14 mouse cellular contexts compared by ENCODE assay signal in the genomic region with DNA sequence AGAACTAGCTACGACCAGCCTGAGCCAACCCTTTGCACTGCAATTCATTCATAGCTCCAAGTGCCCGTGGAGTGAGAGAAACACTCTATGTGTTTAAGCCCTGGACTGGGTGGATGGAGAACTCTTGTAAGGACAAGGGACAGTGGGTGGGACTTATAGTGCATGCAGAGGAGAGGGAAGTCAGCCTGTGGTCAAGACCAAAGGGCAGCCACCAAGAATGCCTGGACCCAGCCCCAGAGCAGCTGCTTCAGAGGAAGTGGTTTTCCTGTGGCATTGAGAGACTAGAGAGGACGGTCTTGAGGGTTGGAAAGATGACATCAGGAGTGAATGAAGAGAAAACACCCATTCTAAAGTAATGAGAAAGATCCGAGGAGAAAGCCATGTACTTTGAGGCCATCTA. TPM values are rescaled to one million over a fixed set of nuclear protein-coding genes. Genes with fewer than 3 reads are reported as not detected.
DNase-seq lines count a peak whose midpoint lies in the region; ATAC-seq and TF ChIP-seq lines count a peak whose summit lies in the region.
"Had no signal": no experiment of that assay in that cellular context is flagged by ENCODE, and none has a peak within 500 bp of the region (broad histone marks: within the 10 kb centered on the region; RNA-seq: fewer than 3 reads in every experiment).

No protein-coding gene starts in this region.

- H3K36me3 ChIP-seq in G1E (replicated peaks) = peaks cover 25% of the 10 kb centered on the region
- H3K36me3 ChIP-seq in kidney, postnatal 0 days (ENCODE audit: insufficient read depth, low read length) = no peaks in the 10 kb centered on the region
- no peaks in the 10 kb centered on the region for H3K36me3 ChIP-seq in forebrain, embryonic 15.5 days
- H3K36me3 ChIP-seq in forebrain, embryonic 13.5 days (ENCODE audit: poor library complexity, severe bottlenecking) = no peaks in the 10 kb centered on the region
- no peaks in the 10 kb centered on the region for H3K36me3 ChIP-seq in limb, embryonic 10.5 days
- H3K36me3 ChIP-seq: limb, embryonic 12.5 days had no signal

- peaks cover under 1% of the 10 kb centered on the region; the same call in 1 of the 2 replicates for H3K27me3 ChIP-seq in G1E (ENCODE audit: insufficient read depth, low read length)
- H3K27me3 ChIP-seq in kidney, postnatal 0 days (ENCODE audit: insufficient read depth, low read length) = peaks cover 4% of the 10 kb centered on the region; the same call in 1 of the 2 replicates
- peaks cover 11% of the 10 kb centered on the region for H3K27me3 ChIP-seq in forebrain, embryonic 15.5 days
- peaks cover 21% of the 10 kb centered on the region for H3K27me3 ChIP-seq in forebrain, embryonic 13.5 days
- H3K27me3 ChIP-seq in limb, embryonic 10.5 days (ENCODE audit: low read depth, poor library complexity, severe bottlenecking) = peaks cover 24% of the 10 kb centered on the region

- H3K9ac ChIP-seq in kidney, postnatal 0 days (ENCODE audit: low read depth, low read length) = no peak overlapping the region
- H3K9ac ChIP-seq in forebrain, embryonic 15.5 days (replicated peaks) = no peak overlapping the region
- H3K9ac ChIP-seq in forebrain, embryonic 13.5 days = no peak overlapping the region
- H3K9ac ChIP-seq: limb, embryonic 12.5 days had no signal

- peak; percentile 36 for DNase-seq in heart, adult 8-10 months (ENCODE audit: low spot score)
- DNase-seq in heart, postnatal 10 days = no peak
- no peak for DNase-seq in G1E (ENCODE audit: low spot score)
- DNase-seq in kidney, postnatal 0 days (ENCODE audit: low spot score) = peak; percentile 12
- DNase-seq in lung, postnatal 4 days = peak; percentile 47 to 61
- no peak for DNase-seq in limb, embryonic 10.5 days (ENCODE audit: low spot score)
- DNase-seq: right cerebral cortex, postnatal 4 days had no signal

- H3K4me1 ChIP-seq in G1E (ENCODE audit: insufficient read depth, low read depth, low read length) = peaks cover 56% of the 10 kb centered on the region
- peaks cover 4% of the 10 kb centered on the region; the same call in 1 of the 2 replicates for H3K4me1 ChIP-seq in kidney, postnatal 0 days (replicated peaks; ENCODE audit: insufficient read depth, low read length)
- H3K4me1 ChIP-seq in forebrain, embryonic 15.5 days = peaks cover 3% of the 10 kb centered on the region
- H3K4me1 ChIP-seq in forebrain, embryonic 13.5 days = peaks cover 5% of the 10 kb centered on the region
- H3K4me1 ChIP-seq in limb, embryonic 10.5 days = peaks cover 3% of the 10 kb centered on the region

- no peak overlapping the region for H3K27ac ChIP-seq in kidney, postnatal 0 days
- no peak overlapping the region for H3K27ac ChIP-seq in forebrain, embryonic 15.5 days (replicated peaks)
- H3K27ac ChIP-seq in forebrain, embryonic 13.5 days = no peak overlapping the region
- no peak overlapping the region for H3K27ac ChIP-seq in limb, embryonic 10.5 days
- H3K27ac ChIP-seq: limb, embryonic 12.5 days had no signal

- TF ChIP-seq CTCF in G1E (IDR thresholded peaks at IDR 0.05; ENCODE audit: low read depth, low read length) = no peak
- no peak for TF ChIP-seq CTCF in kidney, postnatal 0 days (IDR thresholded peaks at IDR 0.05; ENCODE audit: low read depth)

- peak; percentile 24 for ATAC-seq in G1E (ENCODE audit: extremely low read depth, insufficient number of reproducible peaks, low FRiP score, poor library complexity, severe bottlenecking)
- no peak for ATAC-seq in kidney, postnatal 0 days (replicated peaks; ENCODE audit: low FRiP score, low read depth)
- no peak for ATAC-seq in forebrain, embryonic 15.5 days (replicated peaks)
- no peak for ATAC-seq in forebrain, embryonic 13.5 days
- ATAC-seq: inflammation-experienced regulatory T-cells, adult 6 months had no signal

- no peak overlapping the region; the same call in 1 of the 2 replicates for H3K4me3 ChIP-seq in G1E (ENCODE audit: low read depth, low read length)
- H3K4me3 ChIP-seq in kidney, postnatal 0 days (replicated peaks; ENCODE audit: low read depth, low read length) = no peak overlapping the region
- no peak overlapping the region for H3K4me3 ChIP-seq in forebrain, embryonic 15.5 days
- H3K4me3 ChIP-seq in forebrain, embryonic 13.5 days = no peak overlapping the region
- H3K4me3 ChIP-seq in limb, embryonic 10.5 days = no peak overlapping the region
- H3K4me3 ChIP-seq: limb, embryonic 12.5 days had no signal

- WGBS in kidney, postnatal 0 days = 78% methylated on average over 4 of the region's 4 CpGs
- whole genome bisulfite sequencing in forebrain, embryonic 15.5 days = 77% methylated on average over 4 of the region's 4 CpGs
- WGBS in forebrain, embryonic 13.5 days = 78% methylated on average over 4 of the region's 4 CpGs
- WGBS in limb, embryonic 10.5 days = 85% methylated on average over 4 of the region's 4 CpGs

- intact Hi-C loops in heart, postnatal 10 days (cut with DNase I) = no loop called here

- H3K9me3 ChIP-seq in G1E (replicated peaks) = no peaks in the 10 kb centered on the region
- H3K9me3 ChIP-seq in kidney, postnatal 0 days (replicated peaks; ENCODE audit: low read length) = no peaks in the 10 kb centered on the region
- H3K9me3 ChIP-seq in forebrain, embryonic 15.5 days = no peaks in the 10 kb centered on the region
- H3K9me3 ChIP-seq in forebrain, embryonic 13.5 days (replicated peaks) = no peaks in the 10 kb centered on the region
- no peaks in the 10 kb centered on the region for H3K9me3 ChIP-seq in limb, embryonic 10.5 days (replicated peaks)
- H3K9me3 ChIP-seq: limb, embryonic 12.5 days had no signal

- H3K4me2 ChIP-seq in kidney, postnatal 0 days (ENCODE audit: low read length) = no peak overlapping the region
- no peak overlapping the region for H3K4me2 ChIP-seq in forebrain, embryonic 15.5 days (replicated peaks)
- H3K4me2 ChIP-seq in forebrain, embryonic 13.5 days = no peak overlapping the region
- H3K4me2 ChIP-seq: limb, embryonic 12.5 days had no signal

RNA-seq across cellular contexts. Expression of gene Alox5, which starts 5.2 kb away (rescaled TPM):
- 10 to 100 TPM; 10.2 to 18.7 (median 14.2) TPM for total RNA-seq in heart, adult 8-10 months (2022)
- 1 to 10 TPM; 4.3 to 4.6 TPM for total RNA-seq in heart, postnatal 10 days (2021)
- total RNA-seq in G1E (2014; fragmentation: Nextera tagmentation) (73.4 and 102 TPM in 2 replicates), G1E (2017) (87.0 and 92.5 TPM in 2 replicates)
- 22.3 and 24.0 TPM in 2 replicates for polyA plus RNA-seq in G1E (2012)
- polyA plus RNA-seq in kidney, postnatal 0 days (2015; fragmentation: Nextera tagmentation; extraction: Ambion mirVana) = 0.46 and 0.56 TPM in 2 replicates
- polyA plus RNA-seq in forebrain, embryonic 15.5 days (2015; fragmentation: Nextera tagmentation; extraction: Ambion mirVana) = 0.34 and 0.70 TPM in 2 replicates
- polyA plus RNA-seq in forebrain, embryonic 13.5 days (2015; fragmentation: Nextera tagmentation; extraction: Ambion mirVana) = 0.17 and 0.82 TPM in 2 replicates
- polyA plus RNA-seq in limb, embryonic 10.5 days (2016; fragmentation: Nextera tagmentation; extraction: Ambion mirVana) = 0.84 and 0.86 TPM in 2 replicates
- polyA plus RNA-seq: inflammation-experienced regulatory T-cells, adult 6 months had no signal

RNA-seq across cellular contexts. Expression of gene Olfr211, which starts 33.1 kb away (rescaled TPM):
- not detected for total RNA-seq in heart, adult 8-10 months (2022)
- total RNA-seq in heart, postnatal 10 days (2021) = not detected
- total RNA-seq in G1E (2014; fragmentation: Nextera tagmentation) (not detected in 2 replicates), G1E (2017) (0.06 and 0.22 TPM in 2 replicates)
- polyA plus RNA-seq in G1E (2012) = not detected in 2 replicates
- polyA plus RNA-seq in kidney, postnatal 0 days (2015; fragmentation: Nextera tagmentation; extraction: Ambion mirVana) = not detected in 2 replicates
- polyA plus RNA-seq in forebrain, embryonic 15.5 days (2015; fragmentation: Nextera tagmentation; extraction: Ambion mirVana) = not detected in 2 replicates
- not detected in 2 replicates for polyA plus RNA-seq in forebrain, embryonic 13.5 days (2015; fragmentation: Nextera tagmentation; extraction: Ambion mirVana)
- polyA plus RNA-seq in limb, embryonic 10.5 days (2016; fragmentation: Nextera tagmentation; extraction: Ambion mirVana) = not detected in 2 replicates
- total RNA-seq: ES-E14 had no signal
- polyA plus RNA-seq: brain, embryonic 14.5 days; embryonic facial prominence, embryonic 11.5 days; inflammation-experienced regulatory T-cells, adult 6 months; limb, embryonic 12.5 days had no signal

RNA-seq across cellular contexts. Expression of gene Olfr212, which starts 50.5 kb away (rescaled TPM):
- total RNA-seq in heart, adult 8-10 months (2022) = not detected
- total RNA-seq in heart, postnatal 10 days (2021) = not detected
- total RNA-seq in G1E (2014; fragmentation: Nextera tagmentation) (0.24 TPM in 1 of 2 replicates, not detected in the other), G1E (2017) (0.06 and 0.27 TPM in 2 replicates)
- not detected in 2 replicates for polyA plus RNA-seq in G1E (2012)
- 0.04 TPM in 1 of 2 replicates, not detected in the other for polyA plus RNA-seq in kidney, postnatal 0 days (2015; fragmentation: Nextera tagmentation; extraction: Ambion mirVana)
- polyA plus RNA-seq in forebrain, embryonic 15.5 days (2015; fragmentation: Nextera tagmentation; extraction: Ambion mirVana) = not detected in 2 replicates
- not detected in 2 replicates for polyA plus RNA-seq in forebrain, embryonic 13.5 days (2015; fragmentation: Nextera tagmentation; extraction: Ambion mirVana)
- not detected in 2 replicates for polyA plus RNA-seq in limb, embryonic 10.5 days (2016; fragmentation: Nextera tagmentation; extraction: Ambion mirVana)
- total RNA-seq: ES-E14 had no signal
- polyA plus RNA-seq: inflammation-experienced regulatory T-cells, adult 6 months; limb, embryonic 12.5 days had no signal

Comparison
In these comparisons a context has a peak if more than half of its experiments do, and no peak if none do; other contexts are left out.
1. DNase-seq: peak in heart, adult 8-10 months (single experiment), kidney, postnatal 0 days (single experiment) and lung, postnatal 4 days (2 of 2); none in heart, postnatal 10 days (0 of 2), G1E (single experiment) and limb, embryonic 10.5 days (single experiment).
2. RNA of gene Alox5, which starts 5.2 kb away (polyA plus RNA-seq): 22.3 to 24.0 TPM in G1E; 0.84 to 0.86 TPM in limb, embryonic 10.5 days, 0.46 to 0.56 TPM in kidney, postnatal 0 days, 0.34 to 0.70 TPM in forebrain, embryonic 15.5 days and 0.17 to 0.82 TPM in forebrain, embryonic 13.5 days; every median in the first group is over 10 times any median in the second.